Mouse (Mus musculus) MEL (cell line): ENCODE data around the gene Ntn5. TPM values are rescaled to one million over a fixed set of nuclear protein-coding genes. Genes with fewer than 3 reads are reported as not detected.

Source experiments
- DNase-seq: peaks from one replicate; pipeline ENCODE4 v3.0.0; 2011; ENCODE audit warnings: low read depth, low spot score
- H3K27ac ChIP-seq: 2 replicates; pipeline ENCODE4 v1.5.1; 2012; ENCODE audit warnings: low read depth, mild to moderate bottlenecking, control low read depth, low read length, moderate library complexity; ENCODE audit not compliant: control insufficient read depth
- H3K27me3 ChIP-seq, 2 experiments: fragments of 150-350 bp in 1 of 2; sonication (generic) in 1 of 2; 2 replicates each; pipeline ENCODE4 v1.6.1; 2012; ENCODE audit warnings: low read length in 2 of 2, mild to moderate bottlenecking in 2 of 2, improper control_type of control experiment in 1 of 2, moderate library complexity in 1 of 2; ENCODE audit not compliant: insufficient read depth in 2 of 2, control insufficient read depth in 1 of 2
- H3K36me3 ChIP-seq, 2 experiments: 2 replicates each; pipeline ENCODE4 v1.6.1; 2012 to 2014; ENCODE audit warnings: low read length in 2 of 2, improper control_type of control experiment in 1 of 2, inconsistent platforms in 1 of 2, mild to moderate bottlenecking in 1 of 2; ENCODE audit not compliant: insufficient read depth in 2 of 2, control insufficient read depth in 1 of 2
- H3K4me1 ChIP-seq, 2 experiments: fragments of 150-350 bp in 1 of 2; sonication (generic) in 1 of 2; 2 replicates each; pipeline ENCODE4 v1.6.1; 2012; ENCODE audit warnings: low read length in 2 of 2, improper control_type of control experiment in 1 of 2, mild to moderate bottlenecking in 1 of 2; ENCODE audit not compliant: insufficient read depth in 2 of 2, control insufficient read depth in 1 of 2
- H3K4me3 ChIP-seq, 2 experiments: fragments of 150-350 bp in 1 of 2; sonication (generic) in 1 of 2; 2 replicates each; pipeline ENCODE4 v1.5.1; 2012; ENCODE audit warnings: low read depth in 2 of 2, low read length in 2 of 2, mild to moderate bottlenecking in 2 of 2, moderate library complexity in 2 of 2, control low read depth in 1 of 2, improper control_type of control experiment in 1 of 2; ENCODE audit not compliant: control insufficient read depth in 1 of 2, insufficient read depth in 1 of 2
- H3K79me2 ChIP-seq: 2 replicates; pipeline ENCODE4 v1.6.1; 2012; ENCODE audit warnings: mild to moderate bottlenecking, low read length, moderate library complexity; ENCODE audit not compliant: control insufficient read depth, poor library complexity, insufficient read depth
- H3K9ac ChIP-seq: 2 replicates; pipeline ENCODE4 v1.6.1; 2012; ENCODE audit warnings: low read depth, mild to moderate bottlenecking, control low read depth, low read length, moderate library complexity; ENCODE audit not compliant: control insufficient read depth, poor library complexity, severe bottlenecking
- H3K9me3 ChIP-seq: fragments of 150-350 bp; sonication (generic); replicated peaks from 2 replicates; pipeline ENCODE4 v1.6.1; 2012; ENCODE audit warnings: mild to moderate bottlenecking, low read length, improper control_type of control experiment, moderate library complexity; ENCODE audit not compliant: insufficient read depth
- CTCF ChIP-seq, 3 experiments: IDR thresholded peaks in 2 of 3; conservative IDR thresholded peaks in 1 of 3; 2 replicates each; pipeline ENCODE4 v1.5.1; 2011 to 2012; ENCODE audit warnings: low read length in 3 of 3, low read depth in 2 of 3, mild to moderate bottlenecking in 2 of 3, improper control_type of control experiment in 1 of 3, inconsistent platforms in 1 of 3, mixed read lengths in 1 of 3, moderate library complexity in 1 of 3; ENCODE audit not compliant: control insufficient read depth in 1 of 3, insufficient read depth in 1 of 3, poor library complexity in 1 of 3, severe bottlenecking in 1 of 3
- E2F4 ChIP-seq: IDR thresholded peaks from 2 replicates; pipeline ENCODE4 v1.6.1; 2011; ENCODE audit warnings: low read depth, low read length, improper control_type of control experiment, borderline replicate concordance
- GABPA ChIP-seq: IDR thresholded peaks from 2 replicates; pipeline ENCODE4 v1.6.1; 2012; ENCODE audit warnings: low read depth, mild to moderate bottlenecking, inconsistent platforms, low read length, improper control_type of control experiment, moderate library complexity
- MAFK ChIP-seq: IDR thresholded peaks from 2 replicates; pipeline ENCODE4 v1.6.1; 2011; ENCODE audit warnings: low read depth, mild to moderate bottlenecking, low read length, improper control_type of control experiment, borderline replicate concordance
- MAX ChIP-seq: IDR thresholded peaks from 2 replicates; pipeline ENCODE4 v1.6.1; 2011; ENCODE audit warnings: low read length, improper control_type of control experiment
- MXI1 ChIP-seq: IDR thresholded peaks from 2 replicates; pipeline ENCODE4 v1.6.1; 2011; ENCODE audit warnings: mild to moderate bottlenecking, low read depth, low read length, improper control_type of control experiment
- NRF1 ChIP-seq: IDR thresholded peaks from 2 replicates; pipeline ENCODE4 v1.6.1; 2014; ENCODE audit warnings: low read depth, mild to moderate bottlenecking, inconsistent platforms, low read length, improper control_type of control experiment, moderate library complexity; ENCODE audit not compliant: poor library complexity, insufficient read depth, severe bottlenecking
- POLR2AphosphoS2 ChIP-seq: IDR thresholded peaks from 2 replicates; pipeline ENCODE4 v1.6.1; 2011; ENCODE audit warnings: low read length, improper control_type of control experiment
- POLR2AphosphoS5 ChIP-seq: IDR thresholded peaks from 2 replicates; pipeline ENCODE4 v1.6.1; 2012; ENCODE audit warnings: low read depth, borderline replicate concordance, mild to moderate bottlenecking, inconsistent platforms, low read length, moderate library complexity, mixed read lengths
- RAD21 ChIP-seq: IDR thresholded peaks from 2 replicates; pipeline ENCODE4 v1.6.1; 2011; ENCODE audit warnings: mild to moderate bottlenecking, low read depth, low read length, improper control_type of control experiment
- SMC3 ChIP-seq: IDR thresholded peaks from 2 replicates; pipeline ENCODE4 v1.6.1; 2011; ENCODE audit warnings: low read depth, low read length, improper control_type of control experiment
- TAL1 ChIP-seq: IDR thresholded peaks from 2 replicates; pipeline ENCODE4 v1.6.1; 2012; ENCODE audit warnings: mild to moderate bottlenecking, inconsistent platforms, low read length, moderate library complexity, mixed read lengths
- USF1 ChIP-seq: IDR thresholded peaks from 2 replicates; pipeline ENCODE4 v1.6.1; 2014; ENCODE audit warnings: low read depth, mild to moderate bottlenecking, inconsistent platforms, low read length, improper control_type of control experiment, moderate library complexity
- ZC3H11A ChIP-seq: IDR thresholded peaks from 2 replicates; pipeline ENCODE4 v1.6.1; 2012; ENCODE audit warnings: low read depth, mild to moderate bottlenecking, inconsistent platforms, low read length, improper control_type of control experiment
- ZKSCAN1 ChIP-seq: IDR thresholded peaks from 2 replicates; pipeline ENCODE4 v1.6.1; 2012; ENCODE audit warnings: low read depth, mild to moderate bottlenecking, inconsistent platforms, low read length, improper control_type of control experiment, moderate library complexity
- ZMIZ1 ChIP-seq: IDR thresholded peaks from 2 replicates; pipeline ENCODE4 v1.6.1; 2012; ENCODE audit warnings: low read depth, mild to moderate bottlenecking, inconsistent platforms, low read length, improper control_type of control experiment, moderate library complexity
- polyA plus RNA-seq, 2 experiments: library from polyadenylated mRNA; stranded (reverse) in 1 of 2; unstranded in 1 of 2; fragments of >175 nt in 1 of 2; fragments of >200 nt in 1 of 2; gene quantifications; 2 replicates each; pipeline versions ENCODE4 v1.2.1 to v1.2.4; 2012; ENCODE audit warnings: low replicate concordance in 2 of 2, low read depth in 1 of 2; ENCODE audit not compliant: insufficient read length in 2 of 2, insufficient read depth in 1 of 2, missing spikeins in 1 of 2
- total RNA-seq: library from RNA; depleted of rRNA; stranded (reverse); fragments of 300-350 nt; gene quantifications from 2 replicates; pipeline ENCODE4 v1.2.3, GENCODE M21; 2012

Gene Ntn5
- total and polyA plus RNA-seq, 3 experiments = 0.13 TPM; not detected in 2

- TF ChIP-seq TAL1 (no peak), SMC3 (peak; percentile 40; the same call in 1 of the 2 replicates), ZC3H11A (0 out of 2 replicates have a peak, but pooled peaks have one; percentile 27), RAD21 (peak; percentile 45), CTCF (IDR thresholded peaks at IDR 0.05 in 2 of 3, conservative IDR thresholded peaks at IDR 0.05 in 1 of 3; ENCODE audit: control insufficient read depth in 1 of 3, insufficient read depth in 1 of 3, low read depth in 2 of 3, low read length in 3 of 3, poor library complexity in 1 of 3, severe bottlenecking in 1 of 3) (peak; percentile 38 to 52 (median 48))
- H3K9ac ChIP-seq = no peak overlapping the region
- no peaks in the 10 kb centered on the region for H3K36me3 ChIP-seq
- H3K27me3 ChIP-seq = peaks cover 0 to 4% of the 10 kb centered on the region in 2 experiments; a peak in 3 of 4 replicates
- H3K4me3 ChIP-seq = no peak overlapping the region
- H3K27ac ChIP-seq = no peak overlapping the region
- peak; percentile 66 for DNase-seq
- no peaks in the 10 kb centered on the region for H3K9me3 ChIP-seq
- H3K79me2 ChIP-seq = no peaks in the 10 kb centered on the region
- no peaks in the 10 kb centered on the region for H3K4me1 ChIP-seq
These were observed 14.9 kb upstream of the Ntn5 start for GRCm38 (mm10) chr7:45668921-45669320.

GRCm38 (mm10) chr7:45677627-45678295 is 6.1 kb upstream of the Ntn5 start:
- Histone ChIP-seq H3K4me1 (peaks cover 13 to 20% of the 10 kb centered on the region in 2 experiments), H3K9ac (no peak overlapping the region), H3K36me3 (peaks cover 0 to 17% of the 10 kb centered on the region in 2 experiments; a peak in 2 of 4 replicates), H3K4me3 (no peak overlapping the region), H3K79me2 (no peaks in the 10 kb centered on the region), H3K27me3 (peaks cover 0 to 1% of the 10 kb centered on the region in 2 experiments; a peak in 1 of 4 replicates), H3K27ac (no peak overlapping the region), H3K9me3 (no peaks in the 10 kb centered on the region)
- TF ChIP-seq POLR2AphosphoS2 = no peak
- no peak for TF ChIP-seq MAFK
- TF ChIP-seq NRF1 = no peak
- no peak for TF ChIP-seq ZKSCAN1
- no peak for TF ChIP-seq USF1
- TF ChIP-seq GABPA = no peak
- TF ChIP-seq POLR2AphosphoS5 = no peak
- no peak for TF ChIP-seq MXI1
- no peak for TF ChIP-seq E2F4
- no peak for TF ChIP-seq ZMIZ1
- TF ChIP-seq MAX = no peak
- no peak for DNase-seq
